Mouse (Mus musculus): Measurements from ENCODE around the gene Irgm1. TPM values are rescaled to one million over a fixed set of nuclear protein-coding genes. Genes with fewer than 3 reads are reported as not detected.

The Irgm1 gene
- total RNA-seq, 2 experiments from 2014 or later, result 9.0 to 11.1 TPM

Other genes with a start within 250 kb of the Irgm1 start
- gene Rack1, start 71.4 kb downstream of the Irgm1 start, total RNA-seq (2021), result 100 to 1,000 TPM; 321 to 324 TPM
- gene Trim41, start 54.3 kb downstream of the Irgm1 start, total RNA-seq (2021), result 10 to 100 TPM; 15.5 to 19.3 TPM
- 10 to 100 TPM; 57.3 to 57.9 TPM for gene Trim7, start 45.5 kb downstream of the Irgm1 start, total RNA-seq (2021)
- 1 to 10 TPM in 1 of 2 experiments, under 1 TPM in 1; 0.67 to 3.2 TPM for gene Gm12184, start 45.0 kb downstream of the Irgm1 start, total RNA-seq (2021)
- under 1 TPM; 0.21 to 0.36 TPM for gene Gm5431, start 30.5 kb upstream of the Irgm1 start, total RNA-seq (2021)
- 1 to 10 TPM; 1.3 to 1.4 TPM for gene Psme2b, start 74.5 kb upstream of the Irgm1 start, total RNA-seq (2021)
- gene Olfr56, start 107.2 kb upstream of the Irgm1 start, total RNA-seq (2021), result not detected
- gene 9930111J21Rik1, start 107.7 kb upstream of the Irgm1 start, total RNA-seq (2021), result 1 to 10 TPM in 1 of 2 experiments, under 1 TPM in 1; 0.96 to 1.6 TPM
- under 1 TPM; 0.15 to 0.19 TPM for gene Gm12185, start 120.5 kb upstream of the Irgm1 start, total RNA-seq (2021)
- gene Tgtp1, start 122.5 kb upstream of the Irgm1 start, total RNA-seq (2021), result 1 to 10 TPM in 1 of 2 experiments, under 1 TPM in 1; 0.86 to 1.2 TPM
- 1 to 10 TPM; 1.2 to 1.5 TPM for gene 9930111J21Rik2, start 179.6 kb upstream of the Irgm1 start, total RNA-seq (2021)
- under 1 TPM; 0.28 to 0.38 TPM for gene Tgtp2, start 192.5 kb upstream of the Irgm1 start, total RNA-seq (2021)
- gene Ifi47, start 204.9 kb upstream of the Irgm1 start, total RNA-seq (2021), result 1 to 10 TPM in 1 of 2 experiments, under 1 TPM in 1; 0.56 to 1.1 TPM
- gene Olfr1396, start 243.2 kb upstream of the Irgm1 start, total RNA-seq (2021), result not detected

Data from gastrocnemius, postnatal 25 days (tissue).